In the genomic region with DNA sequence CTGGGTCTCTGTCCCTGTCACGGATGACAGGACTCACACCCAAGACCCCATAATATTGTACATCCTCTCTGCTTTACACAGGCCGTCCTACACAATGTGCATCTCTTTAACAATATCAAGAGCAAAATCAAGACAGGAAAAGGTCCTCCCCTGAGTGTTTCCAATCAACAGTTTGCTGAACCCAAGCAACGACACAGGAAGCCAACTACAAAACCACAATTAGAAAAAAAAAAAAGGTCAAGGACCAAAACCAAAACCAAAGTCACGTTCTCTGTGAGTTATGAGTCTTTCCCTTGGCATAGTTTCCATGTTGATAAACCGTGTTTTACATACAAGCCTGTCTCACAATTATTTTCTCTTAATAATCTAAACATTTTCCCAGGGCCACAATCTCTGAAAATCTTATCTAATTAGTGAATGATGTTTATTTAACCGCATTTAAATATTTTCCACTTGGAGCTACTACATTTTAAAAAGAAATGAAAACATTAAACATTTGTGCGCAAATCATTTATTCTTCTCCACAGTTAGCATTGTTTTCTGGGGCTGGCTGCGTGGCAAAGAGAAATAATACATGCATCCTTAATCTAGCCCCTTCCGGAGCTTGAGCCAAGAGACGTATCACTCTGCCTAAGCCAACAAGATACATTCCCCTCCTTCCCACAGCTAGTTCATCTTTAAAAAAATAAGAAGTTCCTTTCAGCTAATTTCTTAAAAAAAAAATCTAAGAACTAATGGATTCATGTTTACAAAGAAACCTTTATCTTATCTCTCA, we compare ENCODE assay signal across 9 mouse cellular contexts. TPM values are rescaled to one million over a fixed set of nuclear protein-coding genes. Genes with fewer than 3 reads are reported as not detected.
DNase-seq lines count a peak whose midpoint lies in the region; ATAC-seq lines count a peak whose summit lies in the region.
"Had no signal": no experiment of that assay in that cellular context is flagged by ENCODE, and none has a peak within 500 bp of the region (broad histone marks: within the 10 kb centered on the region; RNA-seq: fewer than 3 reads in every experiment).

No protein-coding gene starts in this region.

- H3K36me3 ChIP-seq in kidney, embryonic 16.5 days (ENCODE audit: insufficient read depth, low read length), result 0 out of 2 replicates have a peak, but pooled peaks cover 5% of the 10 kb centered on the region
- no peaks in the 10 kb centered on the region for H3K36me3 ChIP-seq in liver, embryonic 15.5 days (replicated peaks)

- H3K9ac ChIP-seq in kidney, embryonic 16.5 days (replicated peaks; ENCODE audit: low read length), result no peak overlapping the region
- no peak overlapping the region for H3K9ac ChIP-seq in liver, embryonic 15.5 days
- H3K9ac ChIP-seq: embryonic facial prominence, embryonic 12.5 days had no signal

- no peak for ATAC-seq in kidney, embryonic 16.5 days (ENCODE audit: low FRiP score, low TSS enrichment)
- no peak for ATAC-seq in liver, embryonic 15.5 days (ENCODE audit: insufficient read depth)

- H3K9me3 ChIP-seq in kidney, embryonic 16.5 days (ENCODE audit: low read length), result no peaks in the 10 kb centered on the region
- no peaks in the 10 kb centered on the region for H3K9me3 ChIP-seq in liver, embryonic 15.5 days (replicated peaks)
- H3K9me3 ChIP-seq: embryonic facial prominence, embryonic 12.5 days had no signal

- peaks cover 46% of the 10 kb centered on the region for H3K4me1 ChIP-seq in kidney, embryonic 16.5 days (ENCODE audit: insufficient read depth, low read length)
- peaks cover 14% of the 10 kb centered on the region for H3K4me1 ChIP-seq in liver, embryonic 15.5 days (replicated peaks)

- H3K4me2 ChIP-seq in kidney, embryonic 16.5 days (replicated peaks; ENCODE audit: low read depth, low read length), result no peak overlapping the region
- H3K4me2 ChIP-seq in liver, embryonic 15.5 days, result no peak overlapping the region
- H3K4me2 ChIP-seq: embryonic facial prominence, embryonic 12.5 days had no signal

- WGBS in kidney, embryonic 16.5 days, result 61% methylated on average over 10 of the region's 10 CpGs
- 33% methylated on average over 10 of the region's 10 CpGs for WGBS in liver, embryonic 15.5 days (ENCODE audit: insufficient replicate concordance)

- H3K27me3 ChIP-seq in kidney, embryonic 16.5 days (ENCODE audit: insufficient read depth, low read length), result no peaks in the 10 kb centered on the region
- no peaks in the 10 kb centered on the region for H3K27me3 ChIP-seq in liver, embryonic 15.5 days
- H3K27me3 ChIP-seq: embryonic facial prominence, embryonic 12.5 days had no signal

- no peak overlapping the region for H3K4me3 ChIP-seq in kidney, embryonic 16.5 days (ENCODE audit: low read length)
- no peak overlapping the region for H3K4me3 ChIP-seq in liver, embryonic 15.5 days (replicated peaks)
- H3K4me3 ChIP-seq: embryonic facial prominence, embryonic 12.5 days had no signal

- H3K27ac ChIP-seq in kidney, embryonic 16.5 days (ENCODE audit: low read length), result peak overlapping the region; percentile 72; the same call in 1 of the 2 replicates
- H3K27ac ChIP-seq in liver, embryonic 15.5 days (replicated peaks), result 0 out of 2 replicates have a peak overlapping the region, but pooled peaks have one; percentile 26

- no peak for DNase-seq in kidney, postnatal 25 days
- DNase-seq in CD4-positive helper T cell, adult 2 months (ENCODE audit: low read depth, low spot score), result peak; percentile 88
- DNase-seq in T-cell, adult 2 months (ENCODE audit: low spot score), result peak; percentile 72
- no peak for DNase-seq in embryo, embryonic 11 days
- no peak for DNase-seq in frontal cortex, postnatal 25 days (ENCODE audit: low spot score in 2 of 2)
- DNase-seq: gastrocnemius, postnatal 14 days had no signal

RNA-seq across cellular contexts. Expression of a gene that starts 13.2 kb away (rescaled TPM):
- polyA plus RNA-seq in kidney, embryonic 16.5 days (2015; fragmentation: Nextera tagmentation; extraction: Ambion mirVana), result 35.1 and 38.6 TPM in 2 replicates
- polyA plus RNA-seq in liver, embryonic 15.5 days (2015; fragmentation: Nextera tagmentation; extraction: Ambion mirVana), result 2.6 and 3.6 TPM in 2 replicates

RNA-seq across cellular contexts. Expression of a gene that starts 54.4 kb away (rescaled TPM):
- polyA plus RNA-seq in kidney, embryonic 16.5 days (2015; fragmentation: Nextera tagmentation; extraction: Ambion mirVana), result 27.3 and 28.0 TPM in 2 replicates
- polyA plus RNA-seq in liver, embryonic 15.5 days (2015; fragmentation: Nextera tagmentation; extraction: Ambion mirVana), result 9.2 and 9.6 TPM in 2 replicates

Comparison
In these comparisons a context has a peak if more than half of its experiments do, and no peak if none do; other contexts are left out.
1. DNase-seq: peak in CD4-positive helper T cell, adult 2 months (single experiment) and T-cell, adult 2 months (single experiment); none in kidney, postnatal 25 days (0 of 2), embryo, embryonic 11 days (single experiment) and frontal cortex, postnatal 25 days (0 of 2).